Mouse (Mus musculus): ENCODE measurements around the gene Gm49353.

DNA sequence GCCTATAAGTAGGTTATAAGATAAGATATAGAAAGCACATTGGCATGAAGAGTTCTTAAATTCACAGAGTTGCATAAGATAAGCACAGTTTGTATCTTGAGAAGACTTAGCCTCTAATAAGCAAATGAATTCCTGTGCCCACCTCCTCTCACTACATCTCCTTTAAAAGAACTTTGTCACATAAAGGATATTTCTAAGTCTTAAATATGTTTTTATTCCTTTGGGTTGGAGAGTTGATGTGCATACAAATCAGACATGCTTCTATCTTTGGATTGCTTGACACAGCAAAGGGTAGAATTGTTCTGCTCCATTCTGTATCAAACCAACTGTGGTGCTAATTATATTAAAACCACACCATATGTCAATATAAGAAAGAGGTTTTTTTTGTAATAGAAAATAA is 5.0 kb upstream of the Gm49353 start:
- no peak for TF ChIP-seq CTCF (IDR thresholded peaks at IDR 0.05; ENCODE audit: extremely low read depth, insufficient read length, insufficient replicate concordance, low read depth, low read length)
- no peak for TF ChIP-seq POLR2A (IDR thresholded peaks at IDR 0.05; ENCODE audit: low read depth, low read length)

All from small intestine, adult 2 months (tissue).